Mouse (Mus musculus) left cerebral cortex, adult 6 months (tissue): ENCODE results near the gene Sytl2. TPM values are rescaled to one million over a fixed set of nuclear protein-coding genes. Genes with fewer than 3 reads are reported as not detected.

ENCODE experiments used
- long read RNA-seq, 2 experiments: library from polyadenylated mRNA; unstranded; transcript quantifications; one replicate each; pipeline ENCODE4 v2.0.0; 2019 to 2020
- polyA plus RNA-seq: library from polyadenylated mRNA; unstranded; fragments of <200 nt; fragmentation: Nextera tagmentation; gene quantifications from 2 replicates; pipeline ENCODE4 v1.2.3, GENCODE M21; 2021

The Sytl2 gene
- polyA plus RNA-seq, result 31.6 and 36.8 TPM in 2 replicates
- long read RNA-seq, experiment 1, full-length matches to known transcripts, result 145 of 221 reads
- long read RNA-seq, experiment 1, partial matches to known transcripts, result 49 of 221 reads
- long read RNA-seq, experiment 1, other reads (novel, unspliced or antisense), result 27 of 221 reads
- long read RNA-seq, experiment 2, transcript Sytl2-219 (10 exons, 2,266 nt), result major isoform, 39 of 74 reads
- long read RNA-seq, experiment 2, partial matches to known transcripts, result 24 of 74 reads
- long read RNA-seq, experiment 2, other reads (novel, unspliced or antisense), result 4 of 74 reads

GRCm38 (mm10) chr7:90301942-90302646 lies at the start of gene Sytl2:
Gene Sytl2, plus strand, starts transcription at chr7:90302252.

GRCm38 (mm10) chr7:90265289-90265970 lies 36.6 kb upstream of the Sytl2 start, which contains the start of gene Ccdc83:
Gene Ccdc83, minus strand, starts transcription at chr7:90265777.

GRCm38 (mm10) chr7:90426020-90427001 lies 124.3 kb downstream of the Sytl2 start, which contains the start of gene Ccdc89:
Gene Ccdc89, plus strand, starts transcription at chr7:90426577.

GRCm38 (mm10) chr7:90442518-90443080 lies 140.5 kb downstream of the Sytl2 start, which contains the start of gene Crebzf:
Gene Crebzf, plus strand, starts transcription at chr7:90442729.

GRCm38 (mm10) chr7:90456845-90457468 lies 154.9 kb downstream of the Sytl2 start, which contains the start of gene Tmem126a:
Gene Tmem126a, minus strand, starts transcription at chr7:90457229.

Other genes starting within 250 kb of the Sytl2 start
- gene Picalm, start 172.0 kb upstream of the Sytl2 start, polyA plus RNA-seq, result 13.9 and 19.2 TPM in 2 replicates
- gene Ccdc83, start 36.5 kb upstream of the Sytl2 start, polyA plus RNA-seq, result not detected in 2 replicates
- 0.31 and 0.79 TPM in 2 replicates for gene Ccdc89, start 124.3 kb downstream of the Sytl2 start, polyA plus RNA-seq
- 8.3 and 10.0 TPM in 2 replicates for gene Crebzf, start 140.5 kb downstream of the Sytl2 start, polyA plus RNA-seq
- 69.5 and 82.8 TPM in 2 replicates for gene Tmem126a, start 155.0 kb downstream of the Sytl2 start, polyA plus RNA-seq
- gene Tmem126b, start 173.7 kb downstream of the Sytl2 start, polyA plus RNA-seq, result 29.9 and 34.5 TPM in 2 replicates
- gene Dlg2, start 174.4 kb downstream of the Sytl2 start, polyA plus RNA-seq, result 85.1 and 88.6 TPM in 2 replicates